Mouse (Mus musculus): ENCODE data around the gene Cwf19l1.
A peak's percentile ranks its signal among the peaks of the same experiment; 100 is the strongest.

The Cwf19l1 gene

DNA sequence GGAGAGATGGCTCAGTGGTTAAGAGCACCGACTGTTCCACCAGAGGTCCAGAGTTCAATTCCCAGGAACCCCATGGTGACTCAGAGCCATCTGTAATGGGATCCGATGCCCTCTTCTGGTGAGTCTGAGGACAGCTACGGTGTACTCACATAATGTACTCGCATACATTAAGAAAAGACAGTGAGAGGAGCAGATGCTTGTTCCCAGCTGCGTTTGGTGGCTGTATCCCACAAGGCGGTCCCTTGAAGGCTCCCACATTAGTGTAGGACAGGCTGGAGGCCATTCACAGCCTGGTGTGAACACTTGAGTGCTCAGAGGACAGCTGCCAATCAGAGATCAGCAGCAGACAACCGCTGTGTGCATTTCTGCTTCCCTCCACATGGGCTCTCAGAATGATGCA lies 24.0 kb downstream of the Cwf19l1 start:
- ATAC-seq (ENCODE audit: low TSS enrichment), result peak; percentile 29; the same call in 1 of the 2 replicates

DNA sequence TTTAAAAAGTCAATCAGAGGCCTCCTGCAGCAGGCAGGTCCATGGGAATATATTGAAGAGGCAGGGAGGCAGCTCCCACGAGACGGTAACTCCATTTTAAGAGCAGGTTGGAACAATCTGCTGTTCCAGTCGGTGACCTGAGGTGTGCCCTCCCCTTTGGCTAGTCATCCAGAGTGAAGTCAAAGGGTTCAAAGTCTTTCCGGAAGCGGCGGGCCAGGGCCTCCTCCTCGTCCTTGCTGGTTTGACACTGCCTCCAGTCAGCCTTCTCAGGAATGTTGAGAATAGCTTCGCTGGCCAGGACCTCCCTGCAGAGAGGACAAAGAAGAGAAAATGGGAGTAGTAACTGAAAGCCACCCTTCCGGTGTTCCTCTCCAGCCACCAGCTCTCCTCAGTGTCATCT lies 25.3 kb downstream of the Cwf19l1 start:
- ATAC-seq (ENCODE audit: low TSS enrichment), result no peak

GRCm38 (mm10) chr19:44108996-44109395 lies 26.7 kb downstream of the Cwf19l1 start:
- no peak for ATAC-seq (ENCODE audit: low TSS enrichment)

- no peak for ATAC-seq (ENCODE audit: low TSS enrichment)
These were observed 27.8 kb downstream of the Cwf19l1 start for GRCm38 (mm10) chr19:44107661-44108521.

GRCm38 (mm10) chr19:44106831-44107660 lies 28.6 kb downstream of the Cwf19l1 start, which contains the start of gene Chuk:
TSS of gene Chuk (minus strand) at chr19:44107480.
- peak; percentile 99 for ATAC-seq (ENCODE audit: low TSS enrichment)

- ATAC-seq (ENCODE audit: low TSS enrichment), result no peak
These were observed 31.3 kb downstream of the Cwf19l1 start for GRCm38 (mm10) chr19:44104393-44104792.

GRCm38 (mm10) chr19:44103001-44103400 lies 32.7 kb downstream of the Cwf19l1 start:
- ATAC-seq (ENCODE audit: low TSS enrichment), result no peak

DNA sequence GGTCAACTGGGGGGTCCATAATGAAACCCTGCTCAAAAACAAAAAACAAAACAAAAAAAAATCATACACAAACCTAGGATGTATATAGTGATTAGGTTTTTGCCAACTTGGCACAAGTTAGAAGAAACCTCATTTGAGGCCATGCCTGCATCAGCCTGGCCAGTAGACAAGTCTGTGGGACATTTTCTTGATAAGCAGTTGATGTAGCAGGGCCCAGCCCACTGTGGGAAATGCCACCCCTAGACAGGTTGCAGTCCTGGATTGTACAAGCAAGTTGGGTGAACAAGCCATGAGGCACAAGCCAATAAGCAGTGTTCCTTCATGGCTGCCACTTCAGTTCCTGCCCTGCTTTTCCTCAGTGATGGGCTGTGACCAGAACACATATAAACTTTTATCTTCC lies 34.8 kb downstream of the Cwf19l1 start:
- no peak for ATAC-seq (ENCODE audit: low TSS enrichment)

- no peak for ATAC-seq (ENCODE audit: low TSS enrichment)
These were observed 49.4 kb downstream of the Cwf19l1 start for GRCm38 (mm10) chr19:44086278-44086677.

- peak; percentile 90 for ATAC-seq (ENCODE audit: low TSS enrichment)
These were observed 54.8 kb downstream of the Cwf19l1 start for GRCm38 (mm10) chr19:44080920-44081319.

- ATAC-seq (ENCODE audit: low TSS enrichment), result peak; percentile 74
These were observed 55.7 kb downstream of the Cwf19l1 start for GRCm38 (mm10) chr19:44080023-44080422.

- no peak for ATAC-seq (ENCODE audit: low TSS enrichment)
These were observed 58.7 kb downstream of the Cwf19l1 start for GRCm38 (mm10) chr19:44077024-44077423.

- no peak for ATAC-seq (ENCODE audit: low TSS enrichment)
These were observed 59.2 kb downstream of the Cwf19l1 start for GRCm38 (mm10) chr19:44076457-44076856.

DNA sequence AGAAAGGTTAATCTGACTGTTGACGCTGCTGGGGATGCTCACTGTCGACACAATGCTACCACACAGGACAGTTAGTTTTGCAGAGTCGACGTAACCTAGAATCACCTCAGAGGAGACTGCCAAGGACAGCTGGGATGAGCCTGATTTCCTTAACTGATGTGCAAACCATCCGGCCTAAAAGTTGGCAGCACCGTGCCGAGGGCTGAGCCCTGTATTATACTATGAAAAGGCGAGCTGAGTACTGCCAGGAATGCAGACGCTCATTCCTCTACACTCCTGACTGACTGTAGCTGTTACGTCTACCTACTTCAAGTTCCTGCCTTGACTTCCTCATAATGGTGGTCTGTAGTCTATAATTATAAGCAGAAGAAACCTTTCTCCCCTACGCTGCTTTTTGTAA lies 60.7 kb downstream of the Cwf19l1 start:
- ATAC-seq (ENCODE audit: low TSS enrichment), result no peak

- no peak for ATAC-seq (ENCODE audit: low TSS enrichment)
These were observed 64.5 kb downstream of the Cwf19l1 start for GRCm38 (mm10) chr19:44071166-44071565.

DNA sequence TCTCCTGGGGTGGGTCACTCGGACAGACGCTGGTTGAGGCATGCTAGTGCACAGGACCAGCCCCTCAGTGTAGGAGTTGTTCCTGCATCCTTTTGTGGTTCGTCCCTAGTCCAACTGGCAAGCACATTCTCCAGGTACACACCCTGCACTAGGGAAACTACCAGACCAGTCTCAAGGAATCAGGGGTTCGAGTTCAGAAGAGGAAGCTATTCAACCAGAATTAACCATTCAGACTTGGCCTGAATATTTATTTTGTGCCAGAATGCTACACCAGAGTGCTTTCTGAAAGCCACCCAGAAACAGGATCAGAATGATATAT lies 65.8 kb downstream of the Cwf19l1 start:
- no peak for ATAC-seq (ENCODE audit: low TSS enrichment)

DNA sequence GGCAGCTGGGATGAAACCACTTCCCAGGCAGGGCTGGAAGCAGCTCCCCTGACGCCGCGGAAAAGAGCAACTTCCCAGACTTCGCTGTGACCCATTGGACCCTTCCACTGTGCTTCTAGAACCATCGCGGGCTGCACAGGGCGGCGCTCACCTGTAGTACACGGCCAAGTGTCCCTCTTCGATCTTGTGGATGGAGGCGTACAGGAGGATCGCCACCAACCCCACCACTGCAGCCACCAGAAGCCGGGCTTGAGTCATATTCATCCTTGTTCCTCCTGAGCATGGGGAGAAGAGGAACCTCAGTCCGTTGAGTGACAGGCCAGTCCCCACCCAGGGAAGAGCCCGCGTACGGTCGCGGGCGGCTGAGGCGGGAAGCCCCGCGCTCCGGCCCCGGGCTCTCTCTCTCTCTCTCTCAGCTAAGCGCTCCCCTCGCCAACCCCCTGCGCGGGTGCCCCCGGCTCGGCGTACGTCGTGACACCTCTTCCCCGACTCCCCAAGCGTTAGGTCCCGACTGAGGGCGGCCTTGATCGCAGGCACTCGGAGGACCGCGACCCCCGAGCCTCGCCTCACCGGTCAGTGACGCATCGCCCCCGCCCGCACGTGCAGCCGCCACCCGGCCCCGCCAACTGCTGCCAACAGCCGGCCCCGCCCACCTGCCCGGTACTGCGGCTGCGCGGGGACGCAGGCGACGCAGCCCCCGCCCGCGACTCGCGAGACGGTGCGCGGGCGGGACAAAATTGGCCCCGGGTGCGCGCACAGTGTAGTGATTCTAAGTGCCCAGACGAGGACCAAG lies 66.4 kb downstream of the Cwf19l1 start, which contains the start of gene Erlin1:
TSS of gene Erlin1 (minus strand) at position 665 of the 793 bp plus-strand sequence.
- peak; percentile 78 for ATAC-seq (ENCODE audit: low TSS enrichment)

- ATAC-seq (ENCODE audit: low TSS enrichment), result no peak
These were observed 67.4 kb downstream of the Cwf19l1 start for GRCm38 (mm10) chr19:44068232-44068631.

DNA sequence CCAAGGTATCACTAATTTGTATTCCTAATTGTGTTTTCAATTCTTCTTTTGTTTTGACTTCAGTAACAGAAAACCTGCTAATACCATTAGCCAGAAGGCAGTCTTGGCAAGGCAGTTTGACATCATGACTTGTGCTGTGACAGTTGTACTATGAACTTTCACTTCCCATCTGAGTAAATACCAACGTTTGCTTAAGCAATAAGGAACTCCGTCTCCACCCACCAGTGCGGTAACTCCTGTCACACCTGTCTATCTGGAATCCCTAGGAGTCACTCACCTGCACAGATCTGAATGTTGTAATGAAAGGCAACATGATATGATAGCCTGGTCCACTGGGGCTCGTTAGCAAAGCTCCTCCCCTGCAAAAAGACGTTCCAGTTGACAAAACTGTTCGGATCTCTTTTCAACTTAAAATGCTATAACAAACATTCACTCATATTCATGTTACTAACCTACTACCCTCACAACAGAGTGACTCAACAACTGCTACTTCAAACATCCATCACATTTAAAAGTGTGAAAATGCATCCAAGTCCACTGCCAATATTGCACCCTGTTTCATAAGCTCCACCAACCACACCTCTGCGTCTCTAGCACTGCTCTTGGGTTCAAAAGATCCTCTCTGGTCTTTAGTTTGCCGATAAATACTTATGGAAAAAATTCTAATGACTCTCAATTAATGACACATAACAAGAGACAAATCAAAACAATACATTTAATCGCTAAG lies 68.2 kb downstream of the Cwf19l1 start:
- no peak for ATAC-seq (ENCODE audit: low TSS enrichment)

DNA sequence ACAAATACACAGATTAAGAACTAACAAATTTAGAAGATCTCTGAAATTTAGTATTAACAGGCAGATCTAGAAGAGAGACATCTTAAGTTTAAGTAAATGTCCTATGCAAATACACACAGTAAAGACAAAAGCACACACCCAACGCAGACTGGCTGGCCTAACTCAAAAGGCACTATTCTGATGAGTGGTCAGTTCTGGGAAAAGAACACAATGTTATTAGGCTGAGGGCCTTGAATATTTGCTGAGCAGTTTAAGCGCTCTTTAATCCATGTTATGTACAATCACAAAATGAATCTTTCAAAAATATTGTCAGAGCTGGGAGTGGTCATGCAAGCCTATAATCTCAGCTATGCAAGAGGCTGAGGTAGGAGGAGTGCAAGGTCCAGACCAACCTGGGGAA lies 70.9 kb downstream of the Cwf19l1 start:
- no peak for ATAC-seq (ENCODE audit: low TSS enrichment)

GRCm38 (mm10) chr19:44063773-44064172 lies 71.9 kb downstream of the Cwf19l1 start:
- no peak for ATAC-seq (ENCODE audit: low TSS enrichment)
